Mouse (Mus musculus): Measurements from ENCODE around the gene Uvssa.

DNA sequence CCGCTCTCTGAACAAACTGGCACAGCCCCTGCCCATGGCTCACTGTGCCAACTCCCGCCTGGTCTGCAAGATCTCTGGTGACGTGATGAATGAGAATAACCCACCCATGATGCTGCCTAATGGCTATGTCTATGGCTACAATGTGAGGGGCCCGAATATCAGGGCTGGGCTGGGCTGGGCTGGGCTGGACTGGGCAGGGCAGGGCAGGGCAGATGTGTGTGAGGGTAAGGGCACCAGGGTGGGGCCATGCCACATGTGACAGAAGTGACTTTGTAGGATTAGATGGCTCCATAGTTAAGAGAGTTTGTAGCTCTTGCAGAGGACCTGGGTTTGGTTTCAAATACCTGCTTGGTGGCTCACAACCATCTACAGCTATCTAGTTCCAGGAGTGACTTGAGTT is 6.7 kb upstream of the Uvssa start:
- no peak for TF ChIP-seq CTCF (IDR thresholded peaks at IDR 0.05; ENCODE audit: low read depth, low read length)
- TF ChIP-seq POLR2AphosphoS5 (IDR thresholded peaks at IDR 0.05; ENCODE audit: insufficient replicate concordance, low read depth, low read length): no peak
- no peak for TF ChIP-seq GATA1 (IDR thresholded peaks at IDR 0.05; ENCODE audit: borderline replicate concordance, low read length)
- no peak for TF ChIP-seq TAL1 (conservative IDR thresholded peaks at IDR 0.05; ENCODE audit: low read depth, low read length)
